Mouse (Mus musculus): ENCODE measurements around the gene Cavin3. TPM values are rescaled to one million over a fixed set of nuclear protein-coding genes. Genes with fewer than 3 reads are reported as not detected.
"Not testable (repeated sequence)": the region's sequence is repeated elsewhere in the genome, so short reads cannot be mapped to it uniquely, and the experiment has no call there.

The Cavin3 gene
- total RNA-seq, 2 experiments from 2014 or later: 45.4 to 46.2 TPM

- intact Hi-C loops (cut with DNase I): loop anchor here (5.0 kb wide), 1 partner anchor 325 kb away; no protein-coding TSS in a partner anchor
- peak; percentile 65 to 70 for DNase-seq
These were observed 326 bp upstream of the Cavin3 start for GRCm38 (mm10) chr7:105482426-105482825.

- peak; percentile 67 to 71 for DNase-seq
- intact Hi-C loops (cut with DNase I): loop anchor here (5.0 kb wide), 1 partner anchor 326 kb away; no protein-coding TSS in a partner anchor
These were observed 1.3 kb downstream of the Cavin3 start for GRCm38 (mm10) chr7:105480561-105481504.

DNA sequence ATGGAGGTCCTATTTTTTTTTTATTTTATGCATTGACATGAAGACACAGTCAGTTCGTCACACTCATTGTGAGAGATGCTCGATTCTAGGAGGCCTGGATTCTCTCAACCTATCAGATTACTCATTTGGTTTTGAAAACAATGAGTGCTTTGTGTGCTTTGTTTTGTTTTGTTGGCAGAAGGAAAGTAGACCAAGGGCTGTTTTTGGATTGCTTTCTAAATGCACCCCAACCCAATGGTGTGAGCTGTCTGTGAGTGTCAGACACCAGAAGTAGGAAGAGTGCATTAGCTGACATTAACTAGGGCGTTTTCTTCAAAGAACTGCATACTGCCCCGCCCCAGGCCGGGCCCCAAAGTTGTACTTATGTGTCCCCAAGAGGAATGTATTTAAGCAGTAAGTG lies 2.0 kb downstream of the Cavin3 start:
- intact Hi-C loops (cut with DNase I): loop anchor here (5.0 kb wide), 1 partner anchor 327 kb away; no protein-coding TSS in a partner anchor
- DNase-seq: no peak

DNA sequence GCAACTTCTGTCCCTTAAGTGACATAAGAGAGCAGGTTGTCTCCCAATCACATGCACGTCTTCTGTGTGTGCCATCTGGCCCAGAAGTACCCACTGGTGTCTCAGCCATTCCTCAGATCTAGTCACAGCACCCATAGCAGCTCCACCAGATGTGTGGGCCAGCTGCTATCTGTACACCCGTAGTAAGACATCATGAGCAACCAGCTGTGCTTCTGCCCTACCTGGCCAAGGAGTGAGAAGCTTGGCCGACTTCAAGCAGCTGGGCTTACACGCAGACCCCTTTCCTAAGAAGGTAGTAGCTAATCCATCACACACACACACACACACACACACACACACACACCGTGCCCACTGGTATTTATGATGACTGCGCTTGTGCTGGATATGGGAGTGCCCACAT lies 2.9 kb downstream of the Cavin3 start:
- no peak for DNase-seq
- intact Hi-C loops (cut with DNase I): loop anchor here (5.0 kb wide), 3 partner anchors 252 to 307 kb away; partner anchors contain the start of genes Ilk and Rrp8

GRCm38 (mm10) chr7:105478344-105478743 lies 3.8 kb downstream of the Cavin3 start:
- intact Hi-C loops (cut with DNase I): loop anchor here (5.0 kb wide), 3 partner anchors 251 to 306 kb away; partner anchors contain the start of genes Ilk and Rrp8
- no peak for DNase-seq

DNA sequence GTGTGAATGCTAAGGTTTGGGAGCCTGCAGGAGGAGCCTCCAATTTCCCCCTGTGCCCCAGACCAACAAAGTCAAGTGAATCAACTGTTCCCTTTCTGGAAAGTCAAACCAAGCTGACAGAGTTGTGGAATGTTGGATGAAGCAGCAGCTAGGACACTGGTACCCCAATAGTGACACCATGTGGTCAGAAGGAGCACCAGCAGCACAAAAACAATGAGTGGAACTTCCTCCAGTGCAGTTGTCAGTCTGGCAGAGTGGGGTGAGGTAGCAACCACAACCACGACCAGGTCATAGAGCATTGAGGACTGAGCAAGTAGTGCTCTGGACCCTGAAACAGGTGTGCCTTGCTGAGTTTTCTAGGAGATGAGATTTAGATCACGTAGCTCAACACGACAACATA lies 4.3 kb downstream of the Cavin3 start:
- intact Hi-C loops (cut with DNase I): loop anchor here (1.0 to 5.0 kb wide), 5 partner anchors 37 to 306 kb away; partner anchors contain the start of genes Ilk and Rrp8
- peak; percentile 74 to 76 for DNase-seq

DNA sequence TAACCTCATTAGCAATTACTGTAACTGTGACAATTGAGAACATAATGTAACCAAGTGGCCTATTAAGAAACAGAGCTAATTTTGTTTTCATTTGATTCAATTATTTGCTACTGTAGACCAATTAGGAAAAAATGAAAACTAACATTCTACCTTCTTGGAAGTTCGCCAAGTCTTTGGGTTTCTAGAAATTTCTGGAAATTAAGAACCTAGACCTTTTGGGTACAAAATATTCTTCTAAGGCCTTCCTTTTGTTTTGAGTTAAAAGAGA lies 4.7 kb downstream of the Cavin3 start:
- no peak for DNase-seq
- intact Hi-C loops (cut with DNase I): loop anchor here (1.0 to 5.0 kb wide), 5 partner anchors 38 to 305 kb away; partner anchors contain the start of genes Ilk and Rrp8

DNA sequence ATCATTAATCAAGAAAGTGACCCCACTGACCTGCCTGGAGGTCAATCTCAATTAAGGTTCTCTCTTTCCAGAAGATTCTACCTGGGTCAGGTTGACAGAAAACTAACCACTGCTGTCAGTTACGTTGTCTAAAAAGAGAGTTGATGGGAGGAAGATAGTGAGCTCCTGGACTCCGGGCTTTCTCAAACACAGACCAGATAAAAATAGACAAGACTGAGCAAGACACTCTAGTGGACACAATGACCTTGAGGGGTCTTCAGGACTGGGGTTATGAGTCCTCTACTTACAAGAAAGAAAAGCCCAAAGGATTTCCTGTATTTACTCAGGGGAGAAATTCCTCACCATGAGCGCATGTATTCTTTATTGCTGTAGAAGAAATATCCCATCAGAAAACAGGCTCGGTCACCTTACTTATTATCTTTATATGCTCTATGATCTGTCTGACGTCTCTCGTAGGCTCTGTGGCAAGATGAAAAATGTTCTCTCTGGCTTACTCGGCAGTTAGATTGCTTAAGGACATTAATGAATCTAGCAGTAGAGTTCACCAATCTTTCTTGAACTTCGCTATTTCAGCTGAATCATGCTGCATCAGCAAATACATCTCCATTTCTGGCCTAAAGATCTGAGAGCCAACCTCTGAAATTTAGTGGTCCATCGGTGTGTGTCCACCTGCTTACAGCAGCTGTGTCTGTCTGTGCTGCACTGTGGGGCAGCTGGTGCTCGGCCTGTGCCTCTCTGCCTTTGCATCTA lies 5.2 kb downstream of the Cavin3 start:
- no peak for DNase-seq
- intact Hi-C loops (cut with DNase I): loop anchor here (1.0 to 5.0 kb wide), 5 partner anchors 38 to 305 kb away; partner anchors contain the start of genes Ilk and Rrp8

DNA sequence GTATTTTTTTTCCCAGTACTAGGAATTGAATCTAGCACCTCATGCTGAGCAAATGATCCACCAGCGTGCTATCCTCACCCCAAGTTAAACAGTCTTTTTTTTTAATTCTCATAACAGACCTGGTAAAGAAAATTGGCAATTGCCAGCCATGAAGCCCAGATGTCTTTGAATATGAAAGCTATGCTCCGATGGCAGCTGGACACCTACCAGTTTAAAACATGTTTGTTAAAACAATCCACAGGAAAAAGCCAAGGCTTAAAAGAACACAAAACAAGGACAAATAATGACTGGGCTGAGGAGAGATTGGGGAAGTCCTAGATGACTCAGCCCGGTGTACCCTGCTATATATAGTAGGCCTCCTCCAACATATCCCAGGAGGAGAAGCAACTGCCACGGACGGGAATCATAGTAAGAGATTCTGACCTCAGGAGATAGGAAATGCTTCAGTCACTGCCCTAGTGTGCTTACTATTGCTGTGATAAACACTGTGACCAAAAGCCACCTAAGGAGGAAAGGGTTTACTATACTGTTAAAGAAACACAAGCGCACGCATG lies 6.6 kb downstream of the Cavin3 start:
- intact Hi-C loops (cut with DNase I): loop anchor here (5.0 kb wide), 3 partner anchors 248 to 303 kb away; partner anchors contain the start of genes Ilk and Rrp8
- peak in 1 of 2 experiments; percentile 28 for DNase-seq

GRCm38 (mm10) chr7:105474771-105475315 lies 7.3 kb downstream of the Cavin3 start:
- DNase-seq: no peak
- intact Hi-C loops (cut with DNase I): loop anchor here (5.0 kb wide), 3 partner anchors 248 to 303 kb away; partner anchors contain the start of genes Ilk and Rrp8

GRCm38 (mm10) chr7:105472607-105473006 lies 9.5 kb downstream of the Cavin3 start:
- intact Hi-C loops (cut with DNase I): no loop called here
- no peak for DNase-seq

DNA sequence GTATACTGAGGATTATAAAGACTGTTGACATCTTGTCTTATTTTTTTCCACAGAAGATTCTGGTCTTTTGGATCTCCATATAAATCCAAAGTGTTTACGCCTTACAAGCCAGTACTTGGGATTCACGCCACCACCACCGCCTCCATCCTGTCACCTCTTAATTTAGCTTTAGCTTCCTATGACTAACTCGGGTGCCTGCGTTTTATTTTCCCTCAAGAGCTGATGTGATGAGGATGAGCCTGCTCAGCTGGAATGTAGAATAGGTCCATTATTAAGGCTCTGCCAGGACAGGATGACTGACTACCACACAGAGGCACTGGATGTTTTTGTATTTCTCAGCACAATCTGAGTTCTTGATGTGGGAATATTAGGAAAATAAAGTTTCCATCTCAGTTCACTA lies 16.6 kb downstream of the Cavin3 start:
- intact Hi-C loops (cut with DNase I); DNase-seq: not testable (repeated sequence)

- DNase-seq: no peak
- intact Hi-C loops (cut with DNase I): no loop called here
These were observed 23.6 kb downstream of the Cavin3 start for GRCm38 (mm10) chr7:105458546-105458945.

GRCm38 (mm10) chr7:105453345-105453744 lies 28.8 kb downstream of the Cavin3 start:
- DNase-seq; intact Hi-C loops (cut with DNase I): not testable (repeated sequence)

DNA sequence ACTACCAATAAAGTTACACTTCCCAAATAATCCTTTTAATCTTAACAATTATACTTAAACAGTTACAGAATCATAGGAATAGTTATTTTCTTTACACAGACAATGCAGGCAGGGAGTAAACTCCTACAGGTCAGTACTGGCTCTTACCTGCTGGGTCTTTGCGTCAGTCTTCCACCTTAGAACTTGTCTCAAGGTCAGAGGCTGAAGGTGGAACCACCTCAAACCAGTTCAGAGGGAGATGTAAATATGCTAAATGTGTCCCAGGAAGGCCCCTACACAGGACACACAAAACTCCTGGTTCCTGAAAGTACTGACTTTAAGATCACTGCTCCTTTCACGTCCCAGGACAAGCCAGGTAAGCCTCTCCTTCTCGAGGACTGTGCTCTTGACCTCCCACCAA lies 37.0 kb downstream of the Cavin3 start:
- intact Hi-C loops (cut with DNase I): no loop called here
- no peak for DNase-seq

GRCm38 (mm10) chr7:105441426-105441825 lies 40.7 kb downstream of the Cavin3 start:
- DNase-seq: no peak
- intact Hi-C loops (cut with DNase I): no loop called here

DNA sequence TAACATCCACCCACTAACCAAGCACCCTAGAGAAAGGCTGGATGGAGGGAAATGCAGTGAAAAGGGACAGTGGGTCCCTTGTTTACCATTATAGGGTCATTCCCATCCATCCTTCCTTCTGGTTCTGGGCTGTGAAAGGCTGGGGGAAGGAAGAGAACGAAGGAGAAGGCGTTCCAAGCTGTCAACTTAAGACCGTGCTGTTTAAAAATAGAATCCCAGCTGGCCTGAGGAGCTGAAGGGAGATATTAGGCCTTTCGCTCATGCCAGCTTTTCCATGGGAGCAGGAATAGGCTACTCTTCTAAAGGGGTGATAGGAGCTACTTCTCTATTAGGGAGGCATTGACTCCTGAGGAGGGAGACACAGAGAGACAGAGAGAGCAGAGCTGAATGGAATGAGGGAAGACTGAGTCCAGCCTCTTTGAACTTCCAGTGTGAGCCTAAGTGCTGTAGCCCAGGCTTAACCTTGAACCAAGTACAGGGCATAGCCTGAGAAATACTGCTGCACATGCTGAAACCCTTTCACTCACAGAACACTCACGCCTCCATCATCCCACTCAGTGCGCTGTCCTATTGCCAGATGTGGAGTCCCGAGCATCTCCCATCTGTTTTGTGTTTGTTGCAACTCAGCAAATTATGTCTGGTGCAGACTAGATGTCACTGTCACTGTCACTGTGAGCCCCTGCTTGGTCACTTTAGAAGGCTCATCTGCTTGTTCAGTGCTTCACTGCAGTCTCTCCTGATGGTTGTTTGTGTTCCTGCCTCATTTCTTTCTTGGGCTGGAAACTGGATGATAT lies 43.9 kb downstream of the Cavin3 start:
- intact Hi-C loops (cut with DNase I): no loop called here

DNA sequence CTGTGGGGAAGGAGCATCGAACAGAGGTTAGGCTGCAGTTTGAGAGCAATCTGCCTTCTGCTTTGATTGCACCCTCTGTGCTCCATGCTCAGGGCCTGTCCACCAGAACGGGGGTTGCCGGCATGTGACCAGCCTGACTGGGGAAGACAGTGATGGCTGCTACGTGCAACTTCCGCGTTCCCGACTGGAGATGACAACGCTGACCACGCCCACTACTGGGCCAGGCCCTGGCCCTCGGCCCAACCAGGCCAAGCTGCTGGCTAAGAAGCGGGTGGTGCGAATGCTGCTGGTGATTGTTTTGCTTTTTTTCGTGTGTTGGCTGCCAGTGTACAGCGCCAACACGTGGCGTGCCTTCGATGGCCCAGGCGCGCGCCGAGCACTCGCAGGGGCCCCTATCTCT lies 47.3 kb downstream of the Cavin3 start:
- intact Hi-C loops (cut with DNase I): no loop called here
- no peak for DNase-seq

More for the DNA sequence above, 43.9 kb downstream of the Cavin3 start:
- DNase-seq: peak; percentile 7 to 22

- intact Hi-C loops (cut with DNase I): no loop called here
These were observed 48.2 kb downstream of the Cavin3 start for GRCm38 (mm10) chr7:105433859-105434258.

More at GRCm38 (mm10) chr7:105433859-105434258, 48.2 kb downstream of the Cavin3 start:
- DNase-seq: no peak
